Mouse (Mus musculus) 416B (cell line): Measurements from ENCODE around the gene Plod1.

Experiments used
- DNase-seq: peaks from one replicate; pipeline ENCODE4 v3.0.0; 2011; ENCODE audit warnings: low read depth

Plod1 gene

DNA sequence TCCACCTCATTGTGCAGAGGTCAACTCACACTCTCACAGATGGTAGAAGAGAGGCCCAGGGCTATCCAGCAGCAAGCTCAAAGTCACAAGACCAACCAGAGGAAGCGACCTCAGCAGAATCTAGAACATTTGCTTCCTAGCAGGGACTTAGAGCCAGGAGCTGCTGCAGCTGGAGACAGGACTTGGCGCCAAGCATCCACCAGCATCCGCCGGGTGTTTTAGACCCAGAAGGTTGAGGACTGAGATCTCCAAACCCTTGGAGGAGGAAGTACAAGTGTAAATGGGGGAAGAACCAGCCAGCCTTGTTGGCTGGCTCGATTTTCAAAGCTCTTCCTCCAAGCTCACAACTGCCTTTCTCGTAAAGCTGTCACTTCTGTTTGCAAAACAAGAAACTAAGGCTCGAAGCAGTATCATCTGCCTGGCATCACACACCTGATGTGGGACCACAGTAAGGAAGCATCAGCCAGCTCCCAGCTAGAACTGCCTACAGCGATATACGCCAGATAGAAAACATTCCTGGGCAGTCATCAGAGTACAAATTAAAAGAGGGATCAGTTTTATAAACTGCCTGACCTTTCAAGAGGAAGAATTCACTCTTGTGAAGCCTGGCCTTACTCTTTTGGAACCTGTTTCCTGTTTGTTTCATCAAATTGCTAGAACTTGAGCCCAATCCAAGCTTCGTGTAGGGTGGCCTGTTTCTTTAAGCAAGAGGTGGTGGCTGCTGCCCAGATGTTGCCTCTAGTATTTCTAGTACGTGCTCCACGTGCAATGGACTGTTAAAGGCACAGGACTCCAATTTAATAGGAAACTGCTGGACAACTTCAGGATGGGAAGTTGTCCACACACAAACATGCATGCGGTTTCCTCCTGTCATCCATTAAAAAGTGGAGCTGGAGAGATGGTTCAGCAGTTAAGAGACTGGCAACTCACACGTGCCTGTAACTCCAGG is 1.9 kb upstream of the Plod1 start:
- DNase-seq, result no peak

DNA sequence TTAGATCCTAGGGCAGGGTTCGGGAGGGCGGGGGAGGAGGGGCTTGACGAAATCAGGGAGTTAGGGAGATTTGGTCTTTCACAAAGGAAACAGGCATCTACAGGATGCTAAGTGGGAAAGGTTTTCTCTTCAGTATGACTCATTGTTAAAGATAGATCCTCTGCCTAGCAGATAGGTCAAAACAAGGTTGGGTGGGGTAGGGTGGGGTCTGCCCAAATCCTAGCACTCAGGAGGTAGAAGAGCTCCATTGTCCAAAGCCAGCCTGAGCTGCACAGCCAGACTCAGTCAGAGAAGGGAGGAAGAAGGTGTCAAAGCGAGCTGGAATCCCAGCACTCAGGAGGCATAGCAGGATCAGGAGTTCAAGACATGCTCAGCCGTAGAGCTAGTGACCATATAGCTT is 919 bp upstream of the Plod1 start:
- no peak for DNase-seq

DNA sequence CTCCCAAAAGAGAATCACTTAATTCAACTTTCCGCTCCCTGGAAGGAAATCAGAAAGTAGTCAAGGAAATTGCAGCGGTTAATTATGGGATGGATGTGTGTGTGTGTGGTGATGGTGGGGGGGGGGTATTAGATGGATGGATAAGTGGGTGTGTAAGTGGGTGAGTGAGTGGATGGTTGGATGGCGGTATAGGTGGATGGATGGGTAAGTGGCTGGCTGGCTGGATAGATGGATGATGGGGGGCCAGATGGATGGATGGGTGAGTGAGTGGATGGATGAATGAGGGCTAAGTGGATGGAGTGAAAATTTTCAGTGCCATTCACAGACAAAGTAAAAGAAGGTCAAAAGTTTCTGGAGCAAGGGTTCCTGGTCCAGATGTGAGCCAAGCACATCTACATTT is 454 bp upstream of the Plod1 start:
- no peak for DNase-seq

DNA sequence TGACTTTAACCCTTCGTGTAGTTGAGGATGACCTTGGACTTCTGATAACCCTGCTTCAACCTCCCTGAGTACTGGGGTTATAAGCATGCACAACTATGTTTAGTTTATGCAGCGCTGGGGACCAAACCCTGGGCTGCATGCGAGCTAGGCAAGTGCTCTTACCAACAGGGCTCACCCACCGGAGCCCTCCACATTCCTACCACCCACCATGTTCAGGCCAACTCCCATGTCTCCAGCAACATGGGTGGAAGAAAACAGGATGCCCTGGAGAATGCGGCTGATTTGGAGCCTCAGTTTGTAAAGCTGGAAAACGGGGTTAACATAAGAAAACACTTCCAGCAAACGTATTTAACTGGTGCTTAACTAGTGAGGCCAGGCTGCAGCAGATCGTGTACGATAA is 663 bp downstream of the Plod1 start:
- no peak for DNase-seq

DNA sequence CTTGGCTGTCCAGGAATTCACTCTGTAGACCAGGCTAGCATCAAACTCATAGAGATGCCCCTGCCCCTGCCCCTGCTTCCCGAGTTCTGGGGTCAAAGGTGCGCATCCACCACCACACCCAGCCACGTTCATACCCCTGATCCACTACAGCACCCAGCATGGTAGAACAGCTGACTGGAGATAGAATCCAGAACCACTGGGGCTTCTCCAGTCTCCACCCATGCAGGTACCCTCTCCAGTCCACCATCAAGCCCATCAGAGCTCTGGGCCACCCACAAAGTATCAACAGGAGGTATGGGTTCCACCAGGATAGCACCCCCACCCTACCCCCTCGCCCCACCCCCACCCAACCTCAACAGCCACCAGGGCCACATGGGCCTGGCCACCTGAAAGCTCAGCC is 2.0 kb downstream of the Plod1 start:
- DNase-seq, result no peak

DNA sequence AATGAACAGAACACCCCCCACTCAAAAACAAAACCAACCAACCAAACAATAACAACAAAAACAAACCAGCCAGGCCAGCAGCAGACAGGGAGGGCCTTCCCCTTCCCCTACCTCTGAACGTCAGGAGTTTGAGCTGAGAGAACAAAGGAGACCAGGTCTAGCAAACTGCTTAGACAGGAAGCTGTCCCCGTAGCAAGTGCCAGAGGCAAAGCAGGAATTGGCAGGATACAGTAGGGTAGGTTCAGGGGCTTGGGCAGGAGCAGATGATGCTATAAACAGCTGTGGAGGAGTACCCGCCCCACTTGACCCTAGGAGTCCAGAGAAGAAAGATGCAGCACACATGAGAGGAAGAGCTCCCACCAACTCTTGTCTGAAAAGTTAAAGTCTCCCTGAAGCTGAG is 2.4 kb downstream of the Plod1 start:
- DNase-seq, result no peak

DNA sequence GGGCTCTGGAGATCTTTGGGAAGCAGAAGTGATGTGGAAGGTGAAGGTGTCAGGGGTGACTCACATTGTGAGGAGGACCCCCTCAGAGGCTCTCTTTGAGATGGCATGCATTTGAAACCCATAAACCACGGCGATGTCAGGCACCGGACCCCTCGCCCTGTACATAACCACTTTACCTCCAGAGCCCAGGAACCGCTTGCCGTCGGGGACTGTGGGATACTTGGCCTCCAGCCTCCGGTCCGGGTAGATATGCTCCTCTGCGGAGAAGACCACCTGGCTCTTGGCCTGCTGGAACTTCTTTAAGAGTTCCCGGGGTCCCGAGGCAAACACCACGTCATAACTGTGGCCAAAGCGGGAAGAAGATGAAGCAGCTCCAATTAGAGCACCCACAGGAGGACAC is 5.6 kb downstream of the Plod1 start:
- DNase-seq, result no peak

DNA sequence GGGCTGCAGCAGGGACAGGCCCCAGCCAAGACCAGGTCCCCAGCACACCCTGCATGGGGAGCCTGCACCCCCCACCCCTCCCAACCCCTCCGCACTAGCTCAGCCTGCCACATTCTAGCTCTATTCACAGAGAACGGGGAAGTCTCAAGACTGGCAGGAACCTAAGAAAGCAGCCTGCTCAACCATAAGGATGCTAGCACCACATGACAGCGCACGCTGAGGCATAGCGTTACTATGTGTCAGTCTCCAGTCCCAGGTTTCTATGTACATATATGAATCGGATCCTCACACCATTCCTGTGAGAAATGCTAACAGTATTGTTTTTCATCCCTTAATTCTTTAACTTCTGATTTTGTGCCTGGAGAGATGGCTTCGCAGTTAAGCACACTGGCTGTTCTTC is 8.0 kb downstream of the Plod1 start:
- no peak for DNase-seq

DNA sequence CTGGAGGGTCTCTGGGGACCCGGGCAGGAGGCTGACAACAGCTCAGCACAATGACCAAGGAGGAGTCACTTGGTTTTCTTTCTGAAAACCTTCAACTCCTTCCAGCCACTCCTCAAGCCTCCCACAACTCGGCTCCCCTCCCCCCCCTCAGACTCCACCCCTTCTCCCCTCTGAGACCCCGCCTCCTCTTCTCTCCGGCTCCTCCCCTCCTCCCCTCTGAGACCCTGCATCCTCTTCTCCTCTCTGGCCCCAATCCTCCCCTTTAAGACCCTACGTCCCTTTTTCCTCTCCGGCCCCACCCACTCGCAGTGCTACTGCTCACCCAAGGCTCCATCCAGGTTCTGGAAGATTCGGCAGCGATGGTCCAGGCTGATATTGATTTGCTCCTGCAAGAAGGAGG is 8.4 kb downstream of the Plod1 start:
- no peak for DNase-seq

DNA sequence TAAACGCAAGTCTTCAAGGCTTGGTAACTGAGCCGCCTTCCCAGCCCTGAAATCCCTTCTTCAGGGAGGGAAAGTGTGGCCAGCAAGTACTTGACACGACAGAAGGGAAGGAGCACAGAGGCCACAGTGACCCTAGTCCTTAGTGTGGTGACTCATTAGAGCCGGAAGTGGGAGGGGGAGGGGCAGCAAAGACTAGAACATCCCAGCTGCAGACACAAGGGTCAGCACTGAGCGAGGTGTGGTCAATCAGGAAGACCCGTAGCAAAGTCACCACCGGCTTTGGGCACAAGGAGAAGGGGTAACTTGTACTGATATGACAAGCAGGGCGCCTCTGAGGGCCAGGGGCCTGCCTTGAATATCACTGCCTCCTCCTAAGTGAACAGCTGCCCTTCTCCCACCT is 8.9 kb downstream of the Plod1 start:
- peak; percentile 92 for DNase-seq

DNA sequence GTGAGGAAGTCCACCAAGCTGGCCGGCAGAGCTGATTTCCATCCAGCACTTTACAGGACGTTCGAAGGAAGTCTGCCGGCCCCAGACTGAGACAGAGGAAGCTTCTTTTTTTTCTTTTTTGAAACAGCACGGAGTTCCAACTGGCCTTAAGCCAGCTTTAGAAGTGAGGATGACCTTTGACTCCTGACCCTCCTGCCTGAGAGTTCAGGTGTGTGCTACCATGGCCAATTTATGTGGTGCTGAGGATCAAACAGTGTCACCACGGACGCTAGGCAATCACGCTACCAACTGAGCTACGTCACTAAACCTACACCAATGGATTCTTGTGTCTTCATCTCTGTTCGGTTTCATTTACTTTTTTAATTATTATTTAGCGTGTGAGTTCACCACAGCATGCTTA is 14.2 kb downstream of the Plod1 start:
- DNase-seq, result no peak

DNA sequence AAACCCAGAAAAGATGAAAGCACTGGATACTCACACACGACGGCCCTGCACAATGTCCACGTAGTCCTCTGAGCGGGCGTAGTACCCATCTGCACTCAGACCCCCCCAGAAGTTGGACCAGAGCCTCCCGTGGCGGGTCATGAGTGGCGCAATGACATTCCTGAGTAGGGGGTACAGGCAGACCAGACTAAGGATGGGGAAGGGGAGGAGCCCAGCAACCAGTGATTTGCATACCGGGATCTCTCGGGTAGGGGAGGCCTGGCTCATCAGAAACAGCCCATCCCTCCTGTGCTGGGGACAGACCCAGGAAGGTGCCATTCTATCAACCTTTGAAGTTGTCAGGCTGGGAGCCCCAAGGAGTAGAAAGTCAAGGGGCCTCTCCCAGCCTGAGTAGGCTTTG is 15.6 kb downstream of the Plod1 start:
- no peak for DNase-seq

DNA sequence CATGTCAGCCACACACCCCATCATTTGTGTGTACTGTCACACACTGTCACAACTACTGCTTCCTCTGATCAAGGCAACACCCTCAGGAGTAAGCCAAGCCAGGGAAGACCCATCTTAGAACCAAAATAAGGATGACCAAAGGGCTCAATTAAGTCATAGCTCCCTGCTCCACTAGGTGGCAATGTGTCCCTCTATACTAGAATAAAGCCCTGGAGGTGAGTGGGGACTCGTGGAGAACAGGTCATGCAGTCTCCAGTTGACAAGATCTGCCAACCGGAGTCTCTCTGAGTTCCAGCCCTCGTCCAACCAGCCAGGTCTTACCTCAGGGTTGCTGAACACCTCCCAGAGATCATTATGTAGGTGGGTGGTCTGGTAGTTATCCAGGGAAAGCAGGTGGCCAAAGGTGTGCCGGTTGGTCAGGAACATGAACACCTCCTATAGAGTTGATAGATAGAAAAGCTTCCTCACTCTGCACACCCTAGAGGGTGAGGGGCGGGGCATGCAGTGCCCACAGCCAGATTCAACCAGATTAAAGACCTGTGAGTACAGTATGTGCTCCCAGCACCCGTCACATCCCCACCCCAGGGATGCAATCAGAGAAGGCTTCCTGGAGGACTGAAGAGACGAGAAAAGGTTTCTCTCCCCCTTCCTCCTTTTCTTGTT is 18.0 kb downstream of the Plod1 start:
- peak; percentile 72 for DNase-seq

DNA sequence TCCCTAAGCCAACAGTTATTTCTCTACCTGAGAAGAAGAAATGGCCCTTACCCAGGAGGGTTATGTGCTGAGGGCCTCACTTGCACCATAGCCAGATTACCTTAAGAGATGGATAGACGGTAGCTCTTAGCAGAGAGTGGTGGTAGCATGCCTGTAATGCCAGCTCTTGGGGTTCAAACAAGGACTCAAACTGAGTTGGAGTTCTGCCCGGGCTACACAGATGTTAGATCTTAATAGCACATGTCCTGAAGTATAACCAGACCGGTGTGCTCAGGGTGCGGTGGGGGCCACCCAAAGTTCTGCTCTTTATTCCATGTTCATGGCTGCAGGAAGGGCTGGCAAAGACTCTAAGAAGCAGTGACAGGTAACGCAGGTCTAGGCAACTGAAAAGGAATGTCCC is 27.1 kb downstream of the Plod1 start:
- no peak for DNase-seq

DNA sequence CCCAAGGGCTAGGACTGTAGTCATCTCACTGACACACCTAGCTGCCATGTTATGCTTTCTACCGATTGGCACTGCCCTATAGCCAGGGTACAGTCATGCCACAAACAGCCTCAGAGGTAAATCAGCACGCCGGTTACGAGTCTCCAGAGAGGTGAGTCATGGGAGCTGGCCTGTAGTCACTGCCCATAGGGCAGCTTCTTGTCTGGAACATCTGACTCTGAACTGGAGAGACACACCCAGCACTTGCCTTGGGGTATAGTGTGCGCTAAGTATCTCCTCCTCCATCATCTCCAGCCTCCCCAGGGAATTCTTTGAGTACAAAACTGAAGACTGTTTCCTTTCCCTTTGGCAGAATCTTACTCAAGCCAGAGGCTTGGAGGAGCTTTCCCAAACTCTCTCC is 30.3 kb downstream of the Plod1 start:
- peak; percentile 27 for DNase-seq

DNA sequence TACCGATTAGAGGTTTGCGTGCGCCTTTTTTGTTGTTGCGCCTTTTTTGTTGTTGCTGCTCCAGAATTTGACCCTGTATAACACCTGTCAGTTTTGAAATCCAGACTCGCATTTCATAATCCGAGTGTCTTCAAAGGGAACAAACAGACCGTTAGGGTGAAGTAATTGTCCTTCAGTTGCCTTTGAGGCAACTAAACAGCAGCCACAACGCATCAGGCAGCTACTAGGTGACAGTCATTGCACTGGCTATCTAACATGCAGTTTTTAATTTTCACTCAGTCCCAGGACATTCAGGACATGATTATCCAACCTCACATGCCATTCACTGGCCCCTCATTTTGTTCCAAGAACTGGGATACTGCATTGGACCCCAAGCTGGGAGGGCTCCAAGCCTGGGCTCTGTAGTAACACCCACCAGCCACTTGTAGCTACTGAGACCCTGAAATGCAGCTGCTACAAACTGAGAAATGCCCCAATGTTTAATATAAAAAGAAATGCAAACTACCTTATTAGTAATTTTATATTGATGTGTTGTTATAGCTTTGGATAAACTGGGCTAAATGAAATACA is 31.4 kb downstream of the Plod1 start:
- DNase-seq, result no peak

DNA sequence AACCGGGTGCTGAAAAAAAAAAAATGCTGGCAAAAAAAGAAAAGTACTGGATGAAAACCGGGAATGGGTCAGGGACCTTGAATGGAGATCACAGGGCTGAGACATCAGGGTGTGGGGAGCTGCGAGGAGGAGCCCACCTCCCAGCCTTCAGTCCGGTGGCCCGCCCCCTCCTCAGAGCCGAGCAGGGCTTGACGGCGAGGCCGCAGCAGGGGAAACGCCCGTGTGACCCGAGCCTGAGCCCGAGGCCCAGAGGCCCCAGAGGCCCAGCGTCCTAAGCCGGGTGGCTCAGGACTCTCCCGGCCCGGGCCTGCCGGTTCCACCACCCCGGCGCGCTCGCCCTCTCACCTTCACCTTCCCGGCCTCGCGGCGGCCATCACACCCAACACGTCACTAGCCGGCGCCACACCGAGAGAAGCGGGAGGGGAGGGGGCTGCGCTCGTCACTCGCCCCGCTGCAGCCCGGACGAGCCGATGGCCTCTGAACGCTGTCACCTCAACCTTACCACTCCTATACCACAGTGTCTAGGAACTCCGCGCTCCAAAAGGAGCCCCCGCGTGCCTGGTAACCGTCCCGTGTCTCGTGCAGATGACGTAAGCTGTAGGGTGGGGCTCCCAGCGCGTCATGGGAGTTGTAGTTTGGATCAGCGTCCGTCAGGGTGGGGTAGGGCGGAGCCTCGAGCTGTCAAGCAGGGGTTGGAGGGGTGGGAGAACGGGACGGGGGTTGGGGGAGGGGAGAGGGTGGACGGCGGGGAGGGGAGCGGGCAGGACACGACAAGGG is 32.1 kb downstream of the Plod1 start, which contains the start of gene Mfn2:
Gene Mfn2, minus strand, starts transcription at position 392 of the 777 bp plus-strand sequence.
- DNase-seq, result peak; percentile 92

DNA sequence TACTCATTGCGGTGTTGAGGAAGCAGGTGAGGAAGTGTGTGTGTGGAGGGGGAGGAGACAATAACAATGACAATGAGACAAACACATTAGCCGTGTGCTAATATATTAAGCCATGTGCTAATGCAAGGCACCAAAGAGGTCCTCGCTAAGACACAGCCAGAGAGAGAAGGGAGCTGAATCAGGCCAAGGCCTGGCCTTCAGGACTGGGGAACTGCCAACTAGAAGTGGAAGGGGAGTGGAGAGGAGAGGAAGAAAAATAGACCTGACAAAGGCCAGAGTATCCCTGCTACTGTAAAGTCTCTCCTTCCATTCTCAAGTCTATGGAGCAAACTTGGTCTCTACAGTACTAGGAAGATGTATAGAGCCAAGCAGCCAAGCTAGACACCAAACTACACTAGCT is 33.0 kb downstream of the Plod1 start:
- peak; percentile 9 for DNase-seq

DNA sequence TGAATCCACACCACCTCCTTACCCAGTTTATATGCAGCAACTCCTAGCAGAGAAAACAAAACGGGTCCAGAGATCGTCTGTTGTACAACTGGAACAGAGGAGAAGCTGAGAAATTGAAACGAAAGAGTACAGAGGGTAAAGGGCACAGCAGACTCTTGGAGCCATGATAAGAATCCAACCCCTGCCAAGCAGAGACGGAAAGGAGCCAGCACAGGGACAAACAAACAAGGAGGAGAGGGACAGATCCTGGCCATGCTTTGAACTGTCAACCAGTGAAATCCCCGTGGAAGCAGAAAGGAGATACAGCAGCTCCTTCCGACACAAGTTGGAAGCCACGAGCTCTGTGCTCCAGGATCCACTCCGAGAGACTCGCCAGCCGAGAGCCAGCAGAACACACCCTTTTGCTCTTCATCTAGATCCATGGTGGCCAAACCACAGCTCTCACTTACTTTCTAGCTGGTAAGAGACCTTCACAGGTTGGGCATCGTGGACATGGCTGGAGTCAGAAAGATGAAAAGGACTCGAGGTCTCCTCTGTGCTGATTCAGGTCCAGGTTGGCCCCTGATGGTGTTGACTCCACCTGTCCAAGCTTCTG is 33.6 kb downstream of the Plod1 start:
- no peak for DNase-seq

DNA sequence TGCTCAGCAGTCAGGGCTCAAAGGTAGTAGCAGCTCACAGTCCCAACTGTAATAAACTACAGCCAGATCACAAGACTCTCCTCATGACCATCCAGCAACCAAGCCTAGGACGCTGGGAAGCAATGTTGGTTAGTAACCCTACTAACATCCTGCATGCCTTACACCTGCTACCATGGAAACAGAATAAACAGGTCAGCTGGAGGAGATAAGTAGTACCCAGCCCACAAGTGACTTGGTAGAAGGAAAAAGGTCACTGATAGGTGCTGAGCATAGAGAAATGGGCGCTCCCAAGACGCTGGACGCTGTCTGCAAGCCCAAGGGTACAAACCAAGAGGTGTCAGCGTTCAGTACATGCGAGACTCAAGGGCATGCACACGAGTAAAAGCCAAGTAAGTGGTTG is 36.1 kb downstream of the Plod1 start:
- no peak for DNase-seq

DNA sequence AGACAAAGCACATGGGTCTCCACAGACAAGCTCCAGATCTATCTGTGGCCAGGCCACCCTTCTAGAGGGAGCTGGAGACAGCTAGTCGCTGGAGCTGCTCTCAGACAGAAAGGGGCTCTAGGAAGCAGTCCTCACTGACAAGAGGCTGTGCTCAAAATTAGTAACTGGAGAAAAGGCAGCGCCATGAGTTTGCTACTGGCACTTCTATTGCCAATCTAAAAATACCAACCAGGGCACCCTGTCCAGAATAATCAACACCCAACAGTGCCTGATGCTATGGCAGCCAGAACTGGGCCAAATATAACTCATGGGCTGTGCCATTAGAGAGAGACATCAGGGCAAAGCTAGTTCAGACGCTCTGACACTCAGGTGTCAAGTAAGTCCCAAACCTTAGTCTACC is 39.2 kb downstream of the Plod1 start:
- DNase-seq, result no peak

DNA sequence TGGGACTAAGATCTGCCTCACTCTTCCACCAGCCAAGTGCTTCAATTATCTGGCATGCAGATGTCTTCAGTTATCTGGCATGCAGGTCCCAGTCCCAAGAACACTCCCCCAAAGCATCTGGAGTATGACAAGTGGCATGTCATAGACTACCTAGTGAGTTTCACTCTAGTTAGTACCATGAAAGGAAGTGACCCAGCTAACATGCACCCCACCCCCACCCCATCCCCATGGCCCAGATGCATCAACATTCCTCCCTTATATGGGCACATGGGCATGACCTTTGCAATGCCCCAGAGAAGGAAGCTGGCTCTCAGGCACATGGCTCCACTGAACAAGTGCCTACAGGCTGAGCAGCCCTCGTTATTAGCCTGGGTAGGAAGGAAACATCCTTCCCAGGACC is 40.2 kb downstream of the Plod1 start:
- peak; percentile 20 for DNase-seq
